Mouse (Mus musculus) heart, embryonic 11.5 days (tissue): ENCODE results near the gene Cfap77. TPM values are rescaled to one million over a fixed set of nuclear protein-coding genes. Genes with fewer than 3 reads are reported as not detected.

Source experiments
- ATAC-seq: fragments of 200-750 bp; cut with Nextera tagmentation; replicated peaks from 2 replicates; pipeline ENCODE4 v1.8.0; 2017; ENCODE audit warnings: moderate library complexity; ENCODE audit not compliant: insufficient number of reproducible peaks, low FRiP score, low TSS enrichment
- H3K27ac ChIP-seq: fragments of 300-500 bp; sonication (generic); 2 replicates; pipeline ENCODE4 v1.5.1; 2014; ENCODE audit warnings: mild to moderate bottlenecking, low read depth, low read length
- H3K27me3 ChIP-seq: fragments of 300-500 bp; sonication (generic); 2 replicates; pipeline ENCODE4 v1.6.1; 2014; ENCODE audit warnings: mild to moderate bottlenecking, low read length, mixed read lengths; ENCODE audit not compliant: control insufficient read depth, insufficient read depth
- H3K36me3 ChIP-seq: fragments of 300-500 bp; sonication (generic); 2 replicates; pipeline ENCODE4 v1.6.1; 2014; ENCODE audit warnings: mild to moderate bottlenecking, low read length, moderate library complexity, mixed read lengths; ENCODE audit not compliant: control insufficient read depth, insufficient read depth
- H3K4me1 ChIP-seq: fragments of 300-500 bp; sonication (generic); 2 replicates; pipeline ENCODE4 v1.6.1; 2014; ENCODE audit warnings: low read length; ENCODE audit not compliant: control insufficient read depth, insufficient read depth
- H3K4me2 ChIP-seq: fragments of 300-500 bp; sonication (generic); 2 replicates; pipeline ENCODE4 v1.6.1; 2014; ENCODE audit warnings: mild to moderate bottlenecking, moderate library complexity
- H3K4me3 ChIP-seq: fragments of 300-500 bp; sonication (generic); 2 replicates; pipeline ENCODE4 v1.5.1; 2014; ENCODE audit warnings: low read depth, low read length
- H3K9ac ChIP-seq: fragments of 300-500 bp; sonication (generic); 2 replicates; pipeline ENCODE4 v1.6.1; 2014; ENCODE audit warnings: mild to moderate bottlenecking, low read depth, low read length, moderate library complexity
- H3K9me3 ChIP-seq: fragments of 300-500 bp; sonication (generic); replicated peaks from 2 replicates; pipeline ENCODE4 v1.6.1; 2016; ENCODE audit warnings: low read length; ENCODE audit not compliant: control insufficient read depth
- WGBS: fragments of 180-500 bp; shearing (Covaris S2); extraction: QIAGEN DNeasy Blood & Tissue Kit; methylation state at CpG from one replicate; pipeline ENCODE4 v1.1.7; 2014; ENCODE audit not compliant: insufficient replicate concordance; 5-methylcytosine and 5-hydroxymethylcytosine counted together
- polyA plus RNA-seq: library from polyadenylated mRNA; unstranded; fragments of >200 nt; fragmentation: Nextera tagmentation; extraction: Ambion mirVana; gene quantifications from 2 replicates; pipeline ENCODE4 v1.2.1, GENCODE M21; 2014

Cfap77 gene
- polyA plus RNA-seq, 1 experiment from 2014 or later = 0.31 TPM

DNA sequence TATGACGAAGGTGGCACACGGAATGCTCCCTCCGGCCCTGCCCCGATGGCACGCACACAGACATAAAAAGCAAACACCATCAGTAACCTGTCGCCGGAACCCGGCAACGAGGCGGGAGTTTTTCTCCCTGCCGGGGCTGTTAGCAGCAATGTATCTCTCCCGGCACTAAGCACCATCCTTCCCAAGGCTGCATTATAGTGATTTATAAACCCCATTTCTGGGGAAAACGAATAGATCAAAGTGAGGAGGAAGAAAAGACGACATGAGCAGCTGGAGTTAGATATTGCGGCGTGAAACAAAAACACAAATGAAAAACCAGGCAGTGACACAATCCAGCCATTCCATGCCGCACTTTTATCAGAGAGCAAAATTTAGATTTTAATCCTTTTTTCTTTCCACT is 33.8 kb downstream of the Cfap77 start:
- no peak overlapping the region for H3K9ac ChIP-seq
- no peaks in the 10 kb centered on the region for H3K9me3 ChIP-seq
- no peak overlapping the region for H3K4me3 ChIP-seq
- no peak overlapping the region for H3K4me2 ChIP-seq
- no peaks in the 10 kb centered on the region for H3K4me1 ChIP-seq
- no peaks in the 10 kb centered on the region for H3K36me3 ChIP-seq
- WGBS = 68% methylated on average over 17 of the region's 17 CpGs
- H3K27me3 ChIP-seq = no peaks in the 10 kb centered on the region
- H3K27ac ChIP-seq = no peak overlapping the region
- no peak for ATAC-seq

DNA sequence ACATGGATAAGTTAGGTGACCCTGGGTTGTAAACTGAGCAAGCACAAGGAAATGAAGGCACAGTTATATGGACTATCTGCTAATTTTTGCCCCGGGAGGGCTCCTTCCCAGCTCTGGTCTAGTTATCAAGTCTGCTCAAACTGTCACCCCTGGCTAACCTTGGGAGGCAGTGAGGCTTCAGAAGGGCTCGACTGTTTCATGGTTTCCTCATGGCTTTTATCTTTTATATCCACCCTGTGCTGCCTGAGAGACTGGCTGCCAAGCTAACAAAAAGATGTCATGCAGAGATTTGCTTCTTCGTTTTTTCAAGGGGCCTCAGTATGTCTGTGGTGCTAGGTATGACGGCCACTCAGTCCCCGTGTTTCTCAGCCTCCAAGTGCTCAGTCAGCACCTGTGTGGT is 36.2 kb downstream of the Cfap77 start:
- ATAC-seq = no peak
- H3K4me1 ChIP-seq = no peaks in the 10 kb centered on the region
- no peaks in the 10 kb centered on the region for H3K9me3 ChIP-seq
- WGBS = 48% methylated on average over 5 of the region's 5 CpGs
- H3K27me3 ChIP-seq = no peaks in the 10 kb centered on the region
- no peak overlapping the region for H3K4me2 ChIP-seq
- no peaks in the 10 kb centered on the region for H3K36me3 ChIP-seq
- H3K9ac ChIP-seq = no peak overlapping the region
- H3K4me3 ChIP-seq = no peak overlapping the region
- H3K27ac ChIP-seq = no peak overlapping the region

DNA sequence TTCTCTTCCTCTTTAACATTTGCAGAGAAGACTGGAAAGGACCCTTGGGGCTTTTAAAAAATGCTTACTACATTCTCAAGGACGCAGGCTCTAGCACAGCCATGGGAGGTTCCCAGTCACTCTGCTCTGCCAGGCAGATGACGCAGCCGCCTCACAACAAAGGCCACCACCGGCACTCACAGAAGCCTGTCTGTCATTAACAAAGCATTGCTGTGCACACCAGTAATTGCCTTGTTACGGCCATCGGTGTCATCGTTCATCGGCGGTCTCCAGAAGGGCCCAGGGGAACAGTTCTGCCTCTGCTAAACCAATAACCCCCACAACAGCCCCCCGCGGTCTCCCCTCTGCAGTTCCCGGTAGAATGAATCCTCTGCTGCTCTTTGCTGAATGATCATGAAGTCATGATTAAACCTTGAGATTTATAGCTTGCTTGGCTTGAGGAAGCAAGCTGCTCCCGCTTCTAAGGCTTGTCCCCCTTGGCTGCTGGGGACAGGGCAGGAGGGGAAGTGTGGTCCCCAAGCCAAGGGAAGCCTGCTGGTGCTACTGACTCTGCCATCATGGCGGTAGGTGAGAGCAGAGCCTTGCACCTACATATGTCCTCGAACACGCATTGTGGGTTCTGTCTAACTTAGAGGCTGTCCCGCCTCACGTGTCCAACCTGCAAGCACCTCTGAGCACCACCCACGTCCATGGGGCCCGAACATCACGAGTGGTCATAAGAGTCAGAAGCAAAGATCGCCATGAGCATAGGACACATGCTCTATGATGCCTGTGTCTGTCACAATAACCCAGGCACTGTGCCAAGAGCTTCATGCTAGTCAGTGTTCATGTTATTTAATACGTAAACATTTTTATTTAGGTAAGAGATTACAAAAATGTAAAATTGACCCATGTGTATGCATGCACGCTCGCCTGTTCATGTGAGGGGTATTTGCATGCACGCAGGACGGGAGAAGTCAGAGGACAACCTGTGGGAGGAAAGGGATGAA is 38.0 kb downstream of the Cfap77 start:
- Histone ChIP-seq H3K9me3 (no peaks in the 10 kb centered on the region), H3K4me2 (no peak overlapping the region), H3K27ac (no peak overlapping the region), H3K4me3 (no peak overlapping the region), H3K27me3 (no peaks in the 10 kb centered on the region), H3K9ac (no peak overlapping the region), H3K36me3 (no peaks in the 10 kb centered on the region), H3K4me1 (no peaks in the 10 kb centered on the region)
- no peak for ATAC-seq
- 66% methylated on average over 27 of the region's 27 CpGs for WGBS

DNA sequence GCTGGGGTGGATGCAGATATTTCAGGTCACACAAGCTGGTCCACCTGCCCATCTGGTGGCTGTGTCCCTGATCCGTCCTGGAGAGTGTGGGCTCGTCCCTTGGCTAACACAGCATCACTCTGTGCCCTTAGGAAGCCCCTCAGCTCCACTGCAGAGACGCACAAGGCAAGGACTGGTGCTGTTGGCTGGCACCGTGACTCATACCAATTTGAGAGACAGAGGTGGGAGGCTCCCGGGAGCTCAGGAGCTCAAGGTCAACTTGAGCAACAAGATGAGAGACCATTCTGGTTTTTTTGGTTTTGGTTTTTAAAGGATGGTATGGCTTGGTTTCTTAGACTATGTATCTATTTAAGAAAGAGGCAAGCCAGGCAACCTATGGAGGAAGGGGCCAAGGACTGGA is 42.3 kb downstream of the Cfap77 start:
- Histone ChIP-seq H3K27ac (no peak overlapping the region), H3K4me2 (no peak overlapping the region), H3K9me3 (no peaks in the 10 kb centered on the region), H3K4me3 (no peak overlapping the region), H3K9ac (no peak overlapping the region), H3K36me3 (no peaks in the 10 kb centered on the region), H3K27me3 (no peaks in the 10 kb centered on the region), H3K4me1 (peaks cover 10% of the 10 kb centered on the region; the same call in 1 of the 2 replicates)
- ATAC-seq = no peak
- WGBS = 74% methylated on average over 5 of the region's 5 CpGs

DNA sequence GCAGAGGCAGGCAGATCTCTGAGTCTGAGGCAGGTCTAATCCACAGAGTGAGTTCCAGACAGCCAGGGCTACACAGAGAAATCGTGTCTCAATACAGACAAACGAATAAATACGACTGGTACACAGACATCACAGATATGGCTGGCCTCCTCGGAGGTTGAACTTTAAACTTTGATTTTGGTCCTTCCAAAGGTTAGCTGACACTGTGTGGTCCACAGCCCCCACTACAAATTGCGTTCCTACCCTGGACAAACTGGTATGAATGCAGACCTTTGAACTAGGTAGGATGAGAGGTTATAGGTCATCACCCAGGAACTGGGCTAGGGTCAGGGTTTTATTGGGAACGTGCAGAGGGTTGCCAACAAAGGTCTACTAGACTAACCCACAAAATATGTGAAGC is 47.2 kb downstream of the Cfap77 start:
- no peaks in the 10 kb centered on the region for H3K36me3 ChIP-seq
- peaks cover 10% of the 10 kb centered on the region; the same call in 1 of the 2 replicates for H3K4me1 ChIP-seq
- no peak overlapping the region for H3K9ac ChIP-seq
- no peak overlapping the region for H3K4me2 ChIP-seq
- no peaks in the 10 kb centered on the region for H3K9me3 ChIP-seq
- no peak overlapping the region for H3K4me3 ChIP-seq
- peaks cover 1% of the 10 kb centered on the region; the same call in 1 of the 2 replicates for H3K27me3 ChIP-seq
- 81% methylated on average over 6 of the region's 6 CpGs for WGBS
- ATAC-seq = no peak
- H3K27ac ChIP-seq = no peak overlapping the region

DNA sequence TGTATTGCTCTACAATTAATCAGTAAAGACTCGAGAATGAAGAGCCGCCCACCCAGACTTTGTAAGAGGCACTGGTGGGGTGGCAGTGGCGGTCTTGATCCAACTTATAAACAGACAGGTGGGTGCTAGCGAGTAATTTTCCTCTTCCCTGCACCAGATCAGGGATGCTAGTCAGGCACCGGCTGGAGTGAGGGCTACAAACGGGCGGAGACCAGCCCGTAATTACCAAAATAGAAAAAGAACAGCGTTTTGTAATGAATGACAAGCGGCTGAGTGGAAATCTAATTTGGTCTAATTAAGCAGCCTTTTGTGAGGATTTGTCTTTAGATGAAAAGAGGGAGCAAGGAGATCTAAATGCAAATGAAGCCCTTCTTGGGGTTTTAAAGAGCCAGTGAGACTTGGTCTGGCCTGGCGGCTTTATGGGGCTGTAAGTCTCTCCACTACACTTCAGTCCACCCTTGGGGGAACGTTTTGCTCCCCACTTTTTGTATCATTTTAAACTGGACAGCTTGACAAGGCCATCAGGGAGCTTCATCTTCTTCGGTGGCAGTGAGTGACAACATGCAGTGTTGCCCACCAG is 48.3 kb downstream of the Cfap77 start:
- no peak overlapping the region for H3K4me2 ChIP-seq
- H3K4me3 ChIP-seq = no peak overlapping the region
- peaks cover 10% of the 10 kb centered on the region; the same call in 1 of the 2 replicates for H3K4me1 ChIP-seq
- 76% methylated on average over 13 of the region's 13 CpGs for WGBS
- H3K36me3 ChIP-seq = no peaks in the 10 kb centered on the region
- no peak for ATAC-seq
- no peak overlapping the region for H3K27ac ChIP-seq
- H3K9ac ChIP-seq = no peak overlapping the region
- no peaks in the 10 kb centered on the region for H3K9me3 ChIP-seq
- H3K27me3 ChIP-seq = peaks cover 2% of the 10 kb centered on the region; the same call in 1 of the 2 replicates

DNA sequence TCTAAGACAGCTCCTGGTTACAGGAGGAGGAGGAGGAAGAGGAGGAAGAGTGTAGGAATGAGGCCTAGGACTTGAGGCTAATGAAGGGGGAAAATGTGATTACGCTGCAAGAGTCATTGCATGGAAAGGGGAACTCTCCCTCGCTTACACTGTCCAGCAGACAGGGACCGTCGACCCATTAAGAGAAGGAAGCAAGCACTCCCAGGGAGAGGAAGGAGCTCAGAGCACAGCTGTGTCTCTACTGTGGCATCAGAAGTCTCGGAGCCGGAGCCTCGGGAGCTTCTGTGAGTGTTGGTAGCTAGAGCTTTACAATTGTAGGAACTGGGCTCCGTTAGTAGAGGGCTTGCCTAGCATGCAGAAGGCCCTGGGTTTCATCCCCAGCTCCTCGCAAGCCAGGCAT is 50.8 kb downstream of the Cfap77 start:
- no peak overlapping the region for H3K27ac ChIP-seq
- peaks cover 2% of the 10 kb centered on the region; the same call in 1 of the 2 replicates for H3K27me3 ChIP-seq
- H3K36me3 ChIP-seq = no peaks in the 10 kb centered on the region
- no peak overlapping the region for H3K9ac ChIP-seq
- no peaks in the 10 kb centered on the region for H3K9me3 ChIP-seq
- no peaks in the 10 kb centered on the region for H3K4me1 ChIP-seq
- H3K4me3 ChIP-seq = no peak overlapping the region
- 52% methylated on average over 9 of the region's 9 CpGs for WGBS
- ATAC-seq = no peak
- H3K4me2 ChIP-seq = no peak overlapping the region

DNA sequence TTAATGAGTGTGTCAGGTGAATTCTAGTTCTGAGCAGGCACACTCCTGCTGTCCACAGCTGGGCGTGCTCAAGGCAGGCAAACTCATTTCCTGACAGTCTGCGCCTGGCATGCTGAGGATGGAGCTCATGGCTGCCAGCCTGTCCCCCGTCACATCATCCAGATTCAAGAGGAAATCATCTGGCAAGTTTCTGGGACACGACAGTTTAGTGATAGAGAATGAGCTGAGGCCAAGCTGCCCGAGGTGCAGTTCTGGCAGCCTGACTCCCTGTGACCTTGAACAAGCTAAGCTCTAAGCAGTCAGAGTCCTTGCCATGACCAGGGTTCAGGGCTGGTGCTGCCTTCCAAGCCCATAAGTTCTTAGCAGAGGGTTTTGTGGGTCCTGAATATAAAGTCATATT is 56.6 kb downstream of the Cfap77 start:
- H3K9me3 ChIP-seq = no peaks in the 10 kb centered on the region
- H3K36me3 ChIP-seq = no peaks in the 10 kb centered on the region
- H3K4me2 ChIP-seq = no peak overlapping the region
- 34% methylated on average over 5 of the region's 5 CpGs for WGBS
- no peak for ATAC-seq
- H3K27ac ChIP-seq = no peak overlapping the region
- H3K4me1 ChIP-seq = no peaks in the 10 kb centered on the region
- no peak overlapping the region for H3K9ac ChIP-seq
- no peak overlapping the region for H3K4me3 ChIP-seq
- H3K27me3 ChIP-seq = peaks cover 2% of the 10 kb centered on the region; the same call in 1 of the 2 replicates
